Mouse (Mus musculus) urinary bladder, postnatal 14 days (tissue): ENCODE data around the gene Ror1.

ENCODE experiments used
- DNase-seq: peaks from one replicate; pipeline ENCODE4 v3.0.0; 2021; ENCODE audit warnings: low spot score

The Ror1 gene

GRCm38 (mm10) chr4:100488447-100488846, 392.9 kb downstream of the Ror1 start:
- DNase-seq, result no peak
